Mouse (Mus musculus) heart, embryonic 13.5 days (tissue): Measurements from ENCODE around the gene Zmiz1. TPM values are rescaled to one million over a fixed set of nuclear protein-coding genes. Genes with fewer than 3 reads are reported as not detected.

ENCODE experiments used
- ATAC-seq: fragments of 200-750 bp; cut with Nextera tagmentation; 2 replicates; pipeline ENCODE4 v1.8.0; 2017; ENCODE audit warnings: moderate TSS enrichment; ENCODE audit not compliant: insufficient number of reproducible peaks, low FRiP score, low TSS enrichment; ENCODE audit errors: extremely low read depth
- H3K27ac ChIP-seq: fragments of 300-500 bp; sonication (generic); replicated peaks from 2 replicates; pipeline ENCODE4 v1.5.1; 2015; ENCODE audit warnings: moderate library complexity, mild to moderate bottlenecking, inconsistent platforms
- H3K27me3 ChIP-seq: fragments of 300-500 bp; sonication (generic); replicated peaks from 2 replicates; pipeline ENCODE4 v1.6.1; 2015; ENCODE audit warnings: mild to moderate bottlenecking, inconsistent platforms
- H3K36me3 ChIP-seq: fragments of 300-500 bp; sonication (generic); 2 replicates; pipeline ENCODE4 v1.6.1; 2015; ENCODE audit warnings: mild to moderate bottlenecking, inconsistent platforms
- H3K4me1 ChIP-seq: fragments of 300-500 bp; sonication (generic); 2 replicates; pipeline ENCODE4 v1.6.1; 2015; ENCODE audit warnings: inconsistent platforms
- H3K4me2 ChIP-seq: fragments of 300-500 bp; sonication (generic); 2 replicates; pipeline ENCODE4 v1.6.1; 2015; ENCODE audit warnings: inconsistent platforms, mild to moderate bottlenecking, moderate library complexity
- H3K4me3 ChIP-seq: fragments of 300-500 bp; sonication (generic); 2 replicates; pipeline ENCODE4 v1.5.1; 2015; ENCODE audit warnings: moderate library complexity, mild to moderate bottlenecking, inconsistent platforms
- H3K9ac ChIP-seq: fragments of 300-500 bp; sonication (generic); 2 replicates; pipeline ENCODE4 v1.6.1; 2015; ENCODE audit warnings: inconsistent platforms, mild to moderate bottlenecking, moderate library complexity
- H3K9me3 ChIP-seq: fragments of 300-500 bp; sonication (generic); 2 replicates; pipeline ENCODE4 v1.6.1; 2016; ENCODE audit warnings: inconsistent platforms
- WGBS: fragments of 180-500 bp; shearing (Covaris S2); methylation state at CpG from one replicate; pipeline ENCODE4 v1.1.7; 2015; ENCODE audit warnings: mixed read lengths; 5-methylcytosine and 5-hydroxymethylcytosine counted together
- microRNA-seq: library from miRNA; unstranded; fragments of <30 nt; microRNA quantifications from one replicate; pipeline ENCODE4, GENCODE M21; 2016
- polyA plus RNA-seq: library from polyadenylated mRNA; unstranded; fragments of >200 nt; fragmentation: Nextera tagmentation; extraction: Ambion mirVana; gene quantifications from 2 replicates; pipeline ENCODE4 v1.2.1, GENCODE M21; 2015

Gene Zmiz1
- polyA plus RNA-seq, 1 experiment from 2014 or later: 25.7 TPM

GRCm38 (mm10) chr14:25711177-25711576 lies 252.2 kb downstream of the Zmiz1 start:
- peak; percentile 70; the same call in 1 of the 2 replicates for ATAC-seq
- H3K27ac ChIP-seq: peak overlapping the region; percentile 94
- WGBS: 21% methylated on average over 7 of the region's 7 CpGs
- H3K4me2 ChIP-seq: 0 out of 2 replicates have a peak overlapping the region, but pooled peaks have one; percentile 9
- no peaks in the 10 kb centered on the region for H3K9me3 ChIP-seq
- no peak overlapping the region for H3K4me3 ChIP-seq
- H3K27me3 ChIP-seq: no peaks in the 10 kb centered on the region
- H3K4me1 ChIP-seq: peaks cover 60% of the 10 kb centered on the region
- peaks cover 25% of the 10 kb centered on the region for H3K36me3 ChIP-seq
- peak overlapping the region; percentile 66 for H3K9ac ChIP-seq

GRCm38 (mm10) chr14:25711602-25712001 lies 252.6 kb downstream of the Zmiz1 start:
- Histone ChIP-seq H3K4me3 (no peak overlapping the region), H3K4me2 (peak overlapping the region; percentile 9; the same call in 1 of the 2 replicates), H3K27me3 (no peaks in the 10 kb centered on the region), H3K9me3 (no peaks in the 10 kb centered on the region), H3K4me1 (peaks cover 60% of the 10 kb centered on the region), H3K27ac (peak overlapping the region; percentile 94), H3K9ac (peak overlapping the region; percentile 65), H3K36me3 (peaks cover 28% of the 10 kb centered on the region)
- no peak for ATAC-seq
- 45% methylated on average over 8 of the region's 8 CpGs for WGBS

- Histone ChIP-seq H3K4me1 (peaks cover 65% of the 10 kb centered on the region), H3K9me3 (no peaks in the 10 kb centered on the region), H3K36me3 (peaks cover 41% of the 10 kb centered on the region), H3K9ac (0 out of 2 replicates have a peak overlapping the region, but pooled peaks have one; percentile 19), H3K27ac (no peak overlapping the region; the same call in 1 of the 2 replicates), H3K4me2 (no peak overlapping the region), H3K4me3 (no peak overlapping the region), H3K27me3 (no peaks in the 10 kb centered on the region)
- ATAC-seq: no peak
- WGBS: 23% methylated on average over 4 of the region's 4 CpGs
Measured at GRCm38 (mm10) chr14:25713443-25713842, 254.5 kb downstream of the Zmiz1 start.

Small RNAs within 50 kb of the gene (microRNA-seq; reads per million reads assigned to microRNA genes)
- gene Mir3075: 4.5 reads per million, percentile 19 among the genes with 10 or more reads in this experiment

Other genes with a start within 250 kb of the Zmiz1 start
- 93.7 and 99.8 TPM in 2 replicates for gene Ppif, start 235.0 kb downstream of the Zmiz1 start, polyA plus RNA-seq